Mouse (Mus musculus): ENCODE data around the gene 1700021F07Rik.

1700021F07Rik gene

DNA sequence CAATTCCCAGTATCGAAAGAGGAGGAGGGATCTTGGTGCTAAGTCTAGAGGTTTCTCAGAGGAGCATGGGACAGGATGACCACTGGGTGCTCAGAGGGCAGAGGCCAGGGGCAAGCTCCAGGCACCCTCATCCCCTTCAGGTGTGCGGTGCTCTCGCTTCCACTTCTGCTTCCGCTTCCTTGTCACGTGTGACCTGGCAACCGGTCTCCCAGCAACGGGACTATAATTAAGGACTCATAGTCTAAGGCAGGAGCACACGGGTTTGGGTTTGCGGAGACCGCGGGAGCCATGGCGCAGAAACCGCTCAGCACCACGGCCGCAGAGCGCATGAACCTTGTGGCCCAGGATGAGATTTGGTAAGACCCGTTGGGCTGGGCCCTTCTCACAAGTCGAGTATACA is at the start of gene 1700021F07Rik:
TSS of gene 1700021F07Rik (plus strand) at position 211 of the 400 bp plus-strand sequence.
- DNase-seq (ENCODE audit: low spot score in 2 of 2), result no peak

- no peak for DNase-seq (ENCODE audit: low spot score in 2 of 2)
Observed at GRCm38 (mm10) chr2:173473233-173473632, 49.2 kb upstream of the 1700021F07Rik start.

DNA sequence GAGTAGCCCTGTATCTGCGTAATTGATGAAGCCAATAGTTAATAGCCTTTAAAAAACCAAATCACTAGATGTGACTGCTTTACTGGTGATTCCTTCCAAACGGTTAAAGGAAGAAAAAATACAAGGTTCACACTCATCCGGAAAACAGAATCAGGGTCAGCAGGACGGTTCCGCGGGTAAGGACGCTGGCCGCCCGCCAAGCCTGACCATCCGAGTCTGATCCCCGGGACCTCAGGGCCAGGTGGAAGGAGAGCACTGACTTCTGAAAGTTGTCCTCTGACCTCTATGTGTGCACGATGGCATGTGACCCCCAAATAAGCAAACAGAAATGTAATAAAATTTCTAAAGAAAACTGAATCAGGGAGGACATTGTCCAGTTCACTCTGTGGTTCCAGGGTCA is 43.3 kb upstream of the 1700021F07Rik start:
- no peak for DNase-seq (ENCODE audit: low spot score in 2 of 2)

DNA sequence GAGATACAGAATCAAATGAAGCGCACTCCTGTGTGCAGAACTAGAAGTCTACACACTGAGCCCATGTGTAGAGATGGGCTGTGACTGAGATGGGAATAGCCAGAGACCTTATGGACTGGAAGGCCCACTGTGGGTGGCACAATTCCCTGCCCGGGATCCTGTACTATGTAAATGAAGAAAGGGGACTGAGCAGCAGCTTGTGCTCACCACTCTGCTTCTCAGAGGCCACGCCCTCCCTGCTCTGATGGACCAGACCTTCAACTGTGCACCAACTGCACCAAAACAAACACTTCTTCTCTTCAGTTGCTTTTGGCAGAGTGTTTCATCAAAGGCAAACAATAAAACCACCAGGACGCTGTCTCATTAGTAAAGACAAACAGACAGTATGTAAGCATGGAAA is 37.9 kb upstream of the 1700021F07Rik start:
- no peak for DNase-seq (ENCODE audit: low spot score in 2 of 2)

GRCm38 (mm10) chr2:173499612-173500011 is 22.8 kb upstream of the 1700021F07Rik start:
- no peak for DNase-seq (ENCODE audit: low spot score in 2 of 2)

GRCm38 (mm10) chr2:173513977-173514376 is 8.4 kb upstream of the 1700021F07Rik start:
- DNase-seq (ENCODE audit: low spot score in 2 of 2), result no peak

- DNase-seq (ENCODE audit: low spot score in 2 of 2), result no peak
Observed at GRCm38 (mm10) chr2:173515186-173515585, 7.2 kb upstream of the 1700021F07Rik start.

DNA sequence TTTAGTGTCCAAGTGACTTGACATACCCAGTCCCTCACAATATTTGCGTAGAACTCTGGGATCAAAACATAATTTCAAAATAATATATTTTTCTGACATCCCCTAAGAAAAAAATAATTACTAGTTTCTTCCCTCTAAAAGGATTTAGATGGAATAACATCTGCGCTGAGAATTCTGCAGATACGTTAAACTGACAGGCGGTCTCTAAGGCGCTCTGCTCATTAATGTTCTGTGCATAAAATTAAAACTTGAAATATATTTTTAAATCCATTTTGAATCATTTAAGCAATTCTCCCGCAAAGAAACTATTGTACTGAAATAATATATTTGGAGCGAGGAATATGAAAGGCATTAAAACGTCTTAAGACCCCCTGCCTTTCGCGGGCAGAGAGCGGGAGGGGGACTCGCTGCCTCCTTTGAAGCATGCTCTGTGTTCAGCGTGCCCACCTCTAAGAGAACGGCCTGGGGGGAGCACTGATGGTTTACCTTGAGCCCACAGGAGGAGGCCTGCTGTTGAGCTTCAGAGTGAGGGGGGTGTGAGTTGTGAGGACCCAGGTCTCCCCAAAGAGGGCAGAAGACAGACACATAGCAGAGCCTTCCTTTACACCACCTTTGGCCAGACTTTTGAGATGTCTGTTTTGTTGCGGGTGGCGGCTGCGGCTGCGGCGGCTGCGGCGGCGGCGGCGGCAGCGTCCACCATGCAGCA is 6.1 kb upstream of the 1700021F07Rik start:
- no peak for DNase-seq (ENCODE audit: low spot score in 2 of 2)

GRCm38 (mm10) chr2:173528493-173528892 is 6.1 kb downstream of the 1700021F07Rik start:
- DNase-seq (ENCODE audit: low spot score in 2 of 2), result no peak

- DNase-seq (ENCODE audit: low spot score in 2 of 2), result no peak
Observed at GRCm38 (mm10) chr2:173532711-173533462, 10.5 kb downstream of the 1700021F07Rik start.

DNA sequence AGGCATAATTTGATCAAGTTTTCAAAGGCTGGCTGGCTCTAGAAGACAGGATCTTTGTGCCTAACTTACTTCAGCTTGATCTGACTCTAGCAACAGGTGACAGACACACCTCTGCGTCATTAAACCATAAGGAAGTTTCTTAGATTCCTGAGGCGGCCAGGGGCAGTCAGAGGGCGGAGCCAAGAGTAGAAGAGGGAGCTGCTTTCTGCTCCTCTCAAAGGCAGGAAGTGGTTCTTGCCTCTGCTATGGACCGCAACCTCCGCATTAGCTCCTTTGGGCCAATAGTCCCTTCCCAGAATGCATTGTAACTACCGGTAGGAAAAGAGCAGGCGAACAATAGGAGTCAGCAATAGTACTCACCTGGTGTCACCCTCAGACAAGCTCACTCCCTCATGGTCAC is 12.2 kb downstream of the 1700021F07Rik start:
- DNase-seq (ENCODE audit: low spot score in 2 of 2), result no peak

DNA sequence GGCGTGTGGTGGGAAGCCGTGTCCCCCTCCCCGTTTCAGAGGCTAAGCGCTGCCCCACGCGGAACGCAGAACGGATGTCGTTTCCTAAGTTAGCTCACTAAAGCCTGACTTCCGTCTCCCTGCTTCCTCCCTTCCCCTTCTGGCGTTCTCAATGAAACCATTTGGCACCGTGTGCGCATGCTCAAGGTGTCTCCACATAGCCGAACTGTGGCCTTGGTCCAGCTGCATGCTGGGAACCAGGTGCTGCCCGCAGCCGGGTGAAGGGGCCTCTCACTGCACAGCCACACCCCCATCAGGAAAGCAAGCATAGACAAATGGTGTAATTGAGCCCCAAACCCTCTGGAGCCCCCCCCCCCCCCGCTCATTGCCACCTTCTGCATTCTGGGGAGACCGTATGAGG is 13.0 kb downstream of the 1700021F07Rik start:
- no peak for DNase-seq (ENCODE audit: low spot score in 2 of 2)

- DNase-seq (ENCODE audit: low spot score in 2 of 2), result no peak
Observed at GRCm38 (mm10) chr2:173535886-173536285, 13.5 kb downstream of the 1700021F07Rik start.

DNA sequence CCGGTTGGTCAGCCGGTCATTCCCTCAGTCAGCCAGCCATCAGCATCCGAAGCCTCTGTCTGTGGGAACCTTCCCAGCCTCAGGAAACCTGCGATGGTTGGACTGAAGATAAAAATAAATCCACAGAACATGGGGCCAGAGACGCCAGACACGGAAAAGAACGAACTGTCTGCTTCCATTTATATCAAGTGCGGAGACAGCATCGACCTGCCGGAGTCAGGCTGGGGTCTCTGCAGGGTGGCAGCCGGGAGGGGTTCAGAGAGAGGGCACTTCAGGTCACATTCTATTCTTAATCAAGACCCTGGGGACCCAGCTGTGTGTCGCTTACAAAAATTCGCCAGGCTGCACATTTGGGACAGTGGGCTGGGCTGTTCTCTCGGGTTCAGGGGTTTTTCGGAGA is 17.4 kb downstream of the 1700021F07Rik start:
- no peak for DNase-seq (ENCODE audit: low spot score in 2 of 2)

DNA sequence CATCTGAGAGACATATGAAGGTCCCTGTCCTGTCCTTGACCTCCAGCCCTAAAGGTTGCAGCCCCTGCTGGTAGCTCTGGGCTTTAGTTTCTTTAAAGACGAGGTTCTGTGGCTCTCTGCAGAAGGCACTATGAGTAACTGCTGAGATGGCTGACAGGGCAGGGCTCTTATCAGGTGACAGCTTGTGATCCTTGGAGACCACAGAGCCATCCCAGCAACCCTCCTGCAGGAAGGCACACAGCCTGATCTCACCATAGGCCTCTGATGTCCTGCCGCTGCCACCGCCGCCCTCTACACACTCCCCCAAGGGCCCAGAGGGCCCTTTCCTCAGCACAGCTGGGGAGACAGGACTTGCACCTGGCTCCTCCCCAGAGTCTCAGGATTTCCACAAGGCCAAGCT is 19.4 kb downstream of the 1700021F07Rik start:
- no peak for DNase-seq (ENCODE audit: low spot score in 2 of 2)

DNA sequence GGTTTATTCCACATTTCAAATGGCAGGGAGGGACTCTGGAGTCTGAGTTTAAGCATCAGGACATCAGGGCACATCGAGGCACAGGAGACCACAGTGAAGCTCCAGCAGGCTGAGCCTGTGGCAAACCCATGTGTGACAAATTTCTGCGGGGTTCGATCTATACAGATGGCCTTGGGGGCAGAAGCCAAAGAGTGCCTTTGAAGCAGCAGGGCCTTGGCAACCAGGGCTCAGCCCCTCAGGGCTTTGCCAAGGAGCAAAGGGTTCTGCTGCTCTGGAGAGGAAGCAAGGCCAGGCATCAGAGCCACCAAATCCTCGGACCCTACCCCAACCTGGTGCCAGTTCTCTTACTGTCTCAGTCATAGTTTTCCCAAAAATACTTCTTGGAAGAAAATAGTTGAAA is 20.3 kb downstream of the 1700021F07Rik start:
- no peak for DNase-seq (ENCODE audit: low spot score in 2 of 2)

DNA sequence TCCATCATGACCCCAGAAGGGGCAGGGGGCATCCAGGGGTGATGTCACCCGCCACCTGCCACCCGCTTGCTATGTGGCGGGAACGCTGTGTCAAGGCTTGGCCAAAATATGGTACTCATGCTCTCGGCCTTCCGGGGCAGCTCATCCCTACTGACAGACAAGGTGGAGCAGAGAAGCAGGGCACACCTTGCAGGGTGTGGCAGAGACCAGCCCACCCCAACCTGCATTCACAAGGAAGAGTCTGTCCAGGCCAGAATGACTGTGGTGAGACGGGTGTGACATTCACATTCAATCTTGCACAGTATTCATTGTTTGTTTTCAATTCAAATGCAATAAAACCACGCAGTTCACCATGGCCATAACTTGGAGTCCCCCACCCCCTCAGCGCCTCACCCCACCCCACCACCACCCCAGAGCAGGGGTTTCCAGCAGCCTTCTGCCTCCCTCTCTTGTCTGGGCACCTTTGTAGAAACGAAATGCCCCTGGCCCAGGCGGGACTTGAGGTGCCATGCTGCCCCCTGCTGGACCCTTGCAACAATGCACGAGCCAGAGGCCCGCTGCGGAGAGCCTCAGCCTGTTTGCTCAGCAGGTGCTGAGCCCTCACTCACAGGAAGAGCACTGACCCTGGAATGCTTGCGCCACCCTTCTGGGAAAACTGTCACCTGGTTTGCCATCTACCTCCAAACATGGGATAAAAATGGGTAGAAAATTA is 23.8 kb downstream of the 1700021F07Rik start:
- DNase-seq (ENCODE audit: low spot score in 2 of 2), result peak; percentile 80 to 83

DNA sequence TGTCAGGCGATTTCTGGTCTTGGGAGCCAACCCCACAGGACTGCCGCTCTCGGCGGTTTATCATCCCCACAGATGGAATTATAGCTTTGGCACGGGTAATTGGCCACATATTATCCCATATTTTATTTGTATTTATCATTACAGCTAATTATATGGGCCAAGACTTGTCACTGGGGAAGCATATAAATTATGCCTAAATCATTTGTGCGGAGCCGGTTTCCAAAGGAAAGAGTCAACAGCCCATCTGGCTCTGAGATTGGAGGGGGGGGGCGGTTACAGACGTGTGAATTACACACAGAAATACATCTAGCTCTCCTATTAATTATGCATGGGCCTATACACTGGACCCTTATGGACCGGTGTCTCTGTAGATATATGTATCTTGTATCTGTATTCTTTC is 26.9 kb downstream of the 1700021F07Rik start:
- no peak for DNase-seq (ENCODE audit: low spot score in 2 of 2)

- DNase-seq (ENCODE audit: low spot score in 2 of 2), result no peak
Observed at GRCm38 (mm10) chr2:173550681-173551080, 28.3 kb downstream of the 1700021F07Rik start.

- DNase-seq (ENCODE audit: low spot score in 2 of 2), result no peak
Observed at GRCm38 (mm10) chr2:173553863-173554262, 31.5 kb downstream of the 1700021F07Rik start.

DNA sequence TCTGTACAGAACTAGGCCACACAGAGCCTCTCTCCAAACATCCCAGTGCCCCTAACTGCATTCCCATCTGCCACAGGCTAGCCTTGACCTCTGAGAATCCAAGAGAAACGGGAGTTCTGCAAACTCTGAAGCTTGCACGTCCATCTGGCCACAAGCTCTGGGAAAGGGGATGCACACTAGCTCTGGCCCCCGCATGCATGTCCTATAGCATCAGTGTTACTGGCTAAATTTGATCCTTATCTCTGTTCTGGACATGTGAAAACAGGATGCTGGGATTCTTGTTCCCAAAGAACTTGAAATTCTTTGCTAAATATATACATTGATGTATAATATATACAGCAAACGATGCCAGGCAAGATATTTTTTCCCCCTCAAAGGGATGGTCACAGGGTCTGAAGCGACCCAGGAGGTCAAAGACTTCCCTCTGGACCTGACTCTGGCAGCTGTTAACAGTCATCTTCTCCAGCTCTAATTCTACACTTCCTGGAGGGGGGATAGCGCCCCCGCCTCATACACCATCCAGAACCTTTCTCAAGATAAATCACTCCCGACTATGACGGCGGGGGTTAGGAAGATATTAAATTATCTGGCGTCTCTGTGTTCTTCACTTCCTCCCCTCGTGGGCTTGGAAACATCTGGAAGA is 36.5 kb downstream of the 1700021F07Rik start:
- no peak for DNase-seq (ENCODE audit: low spot score in 2 of 2)

DNA sequence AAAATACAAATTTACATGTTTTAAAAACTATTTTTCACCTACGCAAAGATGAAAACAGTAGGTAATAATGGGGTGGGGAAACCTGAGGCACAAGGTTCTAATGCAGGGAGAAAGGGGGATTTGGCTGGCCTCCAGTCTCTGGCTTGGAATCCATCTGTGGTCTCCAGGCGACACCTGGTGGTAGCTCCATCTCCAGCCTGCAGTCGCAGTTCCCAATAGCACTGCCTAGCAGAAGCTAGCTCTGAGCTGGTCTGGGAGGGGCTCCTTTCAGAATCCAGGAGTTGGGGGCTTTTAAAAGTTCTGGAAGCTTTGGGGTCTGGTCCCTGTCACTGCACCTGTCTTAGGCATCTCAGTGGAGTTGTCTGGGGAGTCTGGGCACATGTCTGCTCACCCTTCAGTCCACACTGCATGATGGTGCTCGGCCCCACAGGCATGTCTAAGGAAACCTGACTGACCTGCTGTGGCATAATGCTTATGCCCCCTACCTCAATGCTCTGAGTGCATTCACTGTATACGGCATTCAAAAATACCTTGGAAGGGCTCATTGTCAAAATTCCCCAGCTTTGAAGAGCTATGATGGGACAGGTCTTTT is 39.6 kb downstream of the 1700021F07Rik start:
- DNase-seq (ENCODE audit: low spot score in 2 of 2), result peak; percentile 75 to 79
